Mouse (Mus musculus) layer of hippocampus, adult 2 months (tissue): ENCODE measurements around the gene Dnah9. TPM values are rescaled to one million over a fixed set of nuclear protein-coding genes. Genes with fewer than 3 reads are reported as not detected.

ENCODE experiments used
- DNase-seq, 2 experiments: peaks; one replicate each; pipeline ENCODE4 v3.0.0; 2022; ENCODE audit warnings: low spot score in 2 of 2
- H3K27ac ChIP-seq: fragments of 200-600 bp; 2 replicates; pipeline ENCODE4 v1.8.1; 2022
- H3K4me3 ChIP-seq: fragments of 200-600 bp; 2 replicates; pipeline ENCODE4 v1.8.1; 2022; ENCODE audit warnings: mild to moderate bottlenecking
- CTCF ChIP-seq: fragments of 200-600 bp; conservative IDR thresholded peaks from 2 replicates; pipeline ENCODE4 v1.8.1; 2022; ENCODE audit warnings: antibody characterized with exemption, mild to moderate bottlenecking, moderate library complexity
- total RNA-seq, 2 experiments: library from RNA; stranded (reverse); gene quantifications; 2 replicates each; pipeline ENCODE4 v1.2.3; 2021

Dnah9 gene
- total RNA-seq, 2 experiments from 2014 or later = 18.7 to 19.9 TPM

- no peak overlapping the region for H3K4me3 ChIP-seq
- DNase-seq = no peak
- TF ChIP-seq CTCF = no peak
- no peak overlapping the region for H3K27ac ChIP-seq
These were observed 109.4 kb downstream of the Dnah9 start for GRCm38 (mm10) chr11:66058956-66059355.

- Histone ChIP-seq H3K27ac (no peak overlapping the region), H3K4me3 (no peak overlapping the region)
- DNase-seq = no peak
- TF ChIP-seq CTCF = no peak
These were observed 117.1 kb downstream of the Dnah9 start for GRCm38 (mm10) chr11:66051294-66051693.

GRCm38 (mm10) chr11:66049146-66049545 is 119.2 kb downstream of the Dnah9 start:
- no peak for TF ChIP-seq CTCF
- no peak for DNase-seq
- H3K4me3 ChIP-seq = no peak overlapping the region
- H3K27ac ChIP-seq = peak overlapping the region; percentile 57

- Histone ChIP-seq H3K27ac (peak overlapping the region; percentile 46; the same call in 1 of the 2 replicates), H3K4me3 (no peak overlapping the region)
- DNase-seq = peak in 1 of 2 experiments; percentile 19
- TF ChIP-seq CTCF = no peak
These were observed 121.7 kb downstream of the Dnah9 start for GRCm38 (mm10) chr11:66046594-66047193.

- no peak overlapping the region for H3K27ac ChIP-seq
- TF ChIP-seq CTCF = no peak
- no peak for DNase-seq
- no peak overlapping the region for H3K4me3 ChIP-seq
These were observed 124.7 kb downstream of the Dnah9 start for GRCm38 (mm10) chr11:66043635-66044034.

GRCm38 (mm10) chr11:66042531-66042930 is 125.8 kb downstream of the Dnah9 start:
- no peak overlapping the region for H3K4me3 ChIP-seq
- no peak for DNase-seq
- no peak for TF ChIP-seq CTCF
- H3K27ac ChIP-seq = no peak overlapping the region

- H3K27ac ChIP-seq = no peak overlapping the region
- no peak for DNase-seq
- TF ChIP-seq CTCF = no peak
- no peak overlapping the region for H3K4me3 ChIP-seq
These were observed 142.6 kb downstream of the Dnah9 start for GRCm38 (mm10) chr11:66025728-66026127.

- no peak overlapping the region for H3K27ac ChIP-seq
- no peak for TF ChIP-seq CTCF
- no peak overlapping the region for H3K4me3 ChIP-seq
- DNase-seq = no peak
These were observed 192.5 kb downstream of the Dnah9 start for GRCm38 (mm10) chr11:65975871-65976270.

GRCm38 (mm10) chr11:65930796-65931195 is 237.6 kb downstream of the Dnah9 start:
- peak; percentile 72 to 85 for DNase-seq
- H3K4me3 ChIP-seq = no peak overlapping the region
- TF ChIP-seq CTCF = no peak
- peak overlapping the region; percentile 84 for H3K27ac ChIP-seq

- peak overlapping the region; percentile 84 for H3K27ac ChIP-seq
- H3K4me3 ChIP-seq = no peak overlapping the region
- DNase-seq = peak in 1 of 2 experiments; percentile 17
- no peak for TF ChIP-seq CTCF
These were observed 238.0 kb downstream of the Dnah9 start for GRCm38 (mm10) chr11:65930359-65930758.

- DNase-seq = no peak
- Histone ChIP-seq H3K4me3 (no peak overlapping the region), H3K27ac (peak overlapping the region; percentile 65)
- no peak for TF ChIP-seq CTCF
These were observed 240.4 kb downstream of the Dnah9 start for GRCm38 (mm10) chr11:65927962-65928361.

GRCm38 (mm10) chr11:65918480-65919236 is 249.7 kb downstream of the Dnah9 start:
- no peak for DNase-seq

GRCm38 (mm10) chr11:65909195-65909594 is 259.2 kb downstream of the Dnah9 start:
- Histone ChIP-seq H3K27ac (peak overlapping the region; percentile 24; the same call in 1 of the 2 replicates), H3K4me3 (no peak overlapping the region)
- DNase-seq = no peak
- no peak for TF ChIP-seq CTCF

More at GRCm38 (mm10) chr11:65918480-65919236, 249.7 kb downstream of the Dnah9 start:
- Histone ChIP-seq H3K4me3 (no peak overlapping the region), H3K27ac (no peak overlapping the region)
- TF ChIP-seq CTCF = peak; percentile 68

GRCm38 (mm10) chr11:65905487-65905886 is 262.9 kb downstream of the Dnah9 start:
- peak; percentile 75 for TF ChIP-seq CTCF
- Histone ChIP-seq H3K4me3 (no peak overlapping the region), H3K27ac (no peak overlapping the region)
- peak; percentile 74 to 79 for DNase-seq
